18 mouse cellular contexts compared by ENCODE assay signal in the genomic region with DNA sequence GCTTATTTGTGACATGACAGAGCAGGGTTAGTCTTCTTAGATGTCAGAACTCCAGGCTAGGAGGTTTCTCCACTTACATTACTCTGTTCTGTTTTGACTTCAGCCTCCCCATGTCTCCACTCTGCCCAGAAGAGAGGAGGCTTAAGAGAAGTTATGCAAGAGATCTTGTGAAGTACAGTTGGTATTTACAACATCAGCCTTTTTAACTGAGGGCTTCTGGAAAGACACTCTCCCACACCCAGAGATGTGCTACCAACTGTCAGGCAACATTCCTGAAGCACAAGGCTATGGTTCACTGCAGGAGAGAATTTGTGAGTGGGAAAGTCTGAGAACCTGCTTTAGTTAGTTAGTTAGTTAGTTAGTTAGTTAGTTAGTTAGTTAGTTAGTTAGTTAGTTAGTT.
"Had no signal": no experiment of that assay in that cellular context is flagged by ENCODE, and none has a peak within 500 bp of the region (broad histone marks: within the 10 kb centered on the region; RNA-seq: fewer than 3 reads in every experiment).

No protein-coding gene starts in this region.

- DNase-seq: kidney, adult 11 months; kidney, adult 8-10 months; kidney, postnatal 14 days; kidney, postnatal 4 days; left cerebral cortex, postnatal 4 days; liver, postnatal 0 days; lung, postnatal 36 days; right cerebral cortex, postnatal 14 days; spleen, adult 18-20 months; thymus, adult 18-20 months; thymus, postnatal 36 days had no signal

- H3K36me3 ChIP-seq: limb, embryonic 12.5 days; limb, embryonic 15.5 days; midbrain, embryonic 10.5 days; midbrain, embryonic 13.5 days had no signal

- H3K4me3 ChIP-seq: limb, embryonic 12.5 days; limb, embryonic 15.5 days; megakaryocyte, embryonic 14.5 days; midbrain, embryonic 10.5 days; midbrain, embryonic 13.5 days had no signal

- H3K4me2 ChIP-seq: limb, embryonic 12.5 days; limb, embryonic 15.5 days; liver, embryonic 11.5 days; midbrain, embryonic 13.5 days had no signal

- H3K27ac ChIP-seq: limb, embryonic 12.5 days; limb, embryonic 15.5 days; liver, embryonic 14.5 days; midbrain, embryonic 10.5 days; midbrain, embryonic 13.5 days had no signal

- ATAC-seq: liver, postnatal 0 days; midbrain, embryonic 13.5 days had no signal

- H3K9ac ChIP-seq: limb, embryonic 12.5 days; limb, embryonic 15.5 days; liver, embryonic 14.5 days; liver, postnatal 0 days; midbrain, embryonic 13.5 days had no signal

- H3K9me3 ChIP-seq: limb, embryonic 12.5 days; limb, embryonic 15.5 days; megakaryocyte, embryonic 14.5 days; midbrain, embryonic 10.5 days; midbrain, embryonic 13.5 days had no signal

- H3K4me1 ChIP-seq: limb, embryonic 12.5 days; limb, embryonic 15.5 days; megakaryocyte, embryonic 14.5 days; midbrain, embryonic 10.5 days had no signal

- H3K27me3 ChIP-seq: limb, embryonic 12.5 days; limb, embryonic 15.5 days; megakaryocyte, embryonic 14.5 days; midbrain, embryonic 13.5 days had no signal
